Comparison of ENCODE assay signal across 8 mouse cellular contexts in the genomic region with DNA sequence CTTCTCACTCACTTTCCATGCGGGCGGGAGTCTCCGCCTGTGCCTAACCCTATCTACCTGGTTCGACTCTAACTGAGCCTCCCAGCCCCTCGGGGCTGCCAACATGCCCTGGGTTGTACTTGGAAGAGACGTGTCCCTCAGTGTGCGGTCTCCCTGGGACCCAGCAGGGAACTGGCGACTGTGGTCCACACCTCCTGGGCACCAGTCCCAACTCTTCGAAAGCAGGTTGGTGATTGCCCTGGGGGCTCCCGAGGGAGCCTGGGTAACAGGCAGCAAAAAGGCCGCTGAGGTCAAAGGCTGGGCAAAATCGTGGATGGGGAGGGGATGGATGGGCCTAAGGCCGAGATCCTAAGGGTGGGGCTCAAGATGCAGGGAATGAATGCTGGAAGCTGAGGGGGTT. TPM values are rescaled to one million over a fixed set of nuclear protein-coding genes. Genes with fewer than 3 reads are reported as not detected.
DNase-seq lines count a peak whose midpoint lies in the region; ATAC-seq and TF ChIP-seq lines count a peak whose summit lies in the region.

No protein-coding gene starts in this region.

- H3K4me2 ChIP-seq in kidney, postnatal 0 days (ENCODE audit: low read length) = peak overlapping the region; percentile 81
- peak overlapping the region; percentile 95 for H3K4me2 ChIP-seq in hindbrain, embryonic 13.5 days
- peak overlapping the region; percentile 75 for H3K4me2 ChIP-seq in midbrain, embryonic 13.5 days (replicated peaks)

- no peaks in the 10 kb centered on the region for H3K27me3 ChIP-seq in kidney, postnatal 0 days (ENCODE audit: insufficient read depth, low read length)
- no peaks in the 10 kb centered on the region for H3K27me3 ChIP-seq in hindbrain, embryonic 13.5 days
- H3K27me3 ChIP-seq in midbrain, embryonic 13.5 days = no peaks in the 10 kb centered on the region

- no peak for DNase-seq in kidney, postnatal 0 days (ENCODE audit: low spot score)
- DNase-seq in kidney, adult 18-20 months = no peak
- peak; percentile 68 for DNase-seq in cerebellum, adult 9-11 months
- no peak for DNase-seq in spleen, postnatal 4 days (ENCODE audit: low spot score in 2 of 2)
- no peak for DNase-seq in layer of hippocampus, adult 18-20 months (ENCODE audit: low spot score in 2 of 2)

- peaks cover 5% of the 10 kb centered on the region; the same call in 1 of the 2 replicates for H3K4me1 ChIP-seq in kidney, postnatal 0 days (replicated peaks; ENCODE audit: insufficient read depth, low read length)
- peaks cover 51% of the 10 kb centered on the region for H3K4me1 ChIP-seq in hindbrain, embryonic 13.5 days (replicated peaks)
- peaks cover 25% of the 10 kb centered on the region for H3K4me1 ChIP-seq in midbrain, embryonic 13.5 days (replicated peaks)

- H3K27ac ChIP-seq in kidney, postnatal 0 days = no peak overlapping the region
- no peak overlapping the region for H3K27ac ChIP-seq in hindbrain, embryonic 13.5 days
- H3K27ac ChIP-seq in midbrain, embryonic 13.5 days = no peak overlapping the region

- ATAC-seq in kidney, postnatal 0 days (replicated peaks; ENCODE audit: low FRiP score, low read depth) = no peak
- ATAC-seq in hindbrain, embryonic 13.5 days (ENCODE audit: low FRiP score) = no peak
- ATAC-seq in midbrain, embryonic 13.5 days = no peak
- ATAC-seq in monocyte, adult 5-6 weeks (replicated peaks; ENCODE audit: insufficient number of reproducible peaks, low FRiP score, low TSS enrichment, poor library complexity, severe bottlenecking) = no peak

- peak overlapping the region; percentile 78 for H3K9ac ChIP-seq in kidney, postnatal 0 days (ENCODE audit: low read depth, low read length)
- peak overlapping the region; percentile 91 for H3K9ac ChIP-seq in hindbrain, embryonic 13.5 days
- H3K9ac ChIP-seq in midbrain, embryonic 13.5 days (replicated peaks) = peak overlapping the region; percentile 91

- H3K4me3 ChIP-seq in kidney, postnatal 0 days (replicated peaks; ENCODE audit: low read depth, low read length) = peak overlapping the region; percentile 75
- peak overlapping the region; percentile 83 for H3K4me3 ChIP-seq in hindbrain, embryonic 13.5 days
- peak overlapping the region; percentile 87 for H3K4me3 ChIP-seq in midbrain, embryonic 13.5 days (replicated peaks)

- 61% methylated on average over 13 of the region's 13 CpGs for WGBS in kidney, postnatal 0 days
- 69% methylated on average over 13 of the region's 13 CpGs for WGBS in hindbrain, embryonic 13.5 days
- WGBS in midbrain, embryonic 13.5 days = 74% methylated on average over 13 of the region's 13 CpGs

- H3K9me3 ChIP-seq in kidney, postnatal 0 days (replicated peaks; ENCODE audit: low read length) = no peaks in the 10 kb centered on the region
- no peaks in the 10 kb centered on the region for H3K9me3 ChIP-seq in hindbrain, embryonic 13.5 days
- H3K9me3 ChIP-seq in midbrain, embryonic 13.5 days = no peaks in the 10 kb centered on the region

- no peak for TF ChIP-seq CTCF in kidney, postnatal 0 days (IDR thresholded peaks at IDR 0.05; ENCODE audit: low read depth)

- H3K36me3 ChIP-seq in kidney, postnatal 0 days (ENCODE audit: insufficient read depth, low read length) = 0 out of 2 replicates have a peak, but pooled peaks cover 4% of the 10 kb centered on the region
- no peaks in the 10 kb centered on the region; the same call in 1 of the 2 replicates for H3K36me3 ChIP-seq in hindbrain, embryonic 13.5 days
- peaks cover 4% of the 10 kb centered on the region; the same call in 1 of the 2 replicates for H3K36me3 ChIP-seq in midbrain, embryonic 13.5 days

RNA-seq across cellular contexts. Expression of gene Dpp9, which starts 1.0 kb away (rescaled TPM):
- polyA plus RNA-seq in kidney, postnatal 0 days (2015; fragmentation: Nextera tagmentation; extraction: Ambion mirVana) = 22.1 and 25.2 TPM in 2 replicates
- polyA plus RNA-seq in hindbrain, embryonic 13.5 days (2015; fragmentation: Nextera tagmentation; extraction: Ambion mirVana) = 24.5 and 26.5 TPM in 2 replicates
- polyA plus RNA-seq in midbrain, embryonic 13.5 days (2015; fragmentation: Nextera tagmentation; extraction: Ambion mirVana) = 26.6 and 29.3 TPM in 2 replicates
- 10 to 100 TPM; 61.7 to 63.8 TPM for total RNA-seq in layer of hippocampus, adult 18-20 months (2021)
- 8.4 to 20.3 TPM (median 11.7 TPM) in 3 replicates for total RNA-seq in monocyte, adult 5-6 weeks (2017)

RNA-seq across cellular contexts. Expression of gene Mydgf, which starts 34.0 kb away (rescaled TPM):
- polyA plus RNA-seq in kidney, postnatal 0 days (2015; fragmentation: Nextera tagmentation; extraction: Ambion mirVana) = 83.0 and 85.0 TPM in 2 replicates
- 69.2 and 72.6 TPM in 2 replicates for polyA plus RNA-seq in hindbrain, embryonic 13.5 days (2015; fragmentation: Nextera tagmentation; extraction: Ambion mirVana)
- 64.6 and 68.4 TPM in 2 replicates for polyA plus RNA-seq in midbrain, embryonic 13.5 days (2015; fragmentation: Nextera tagmentation; extraction: Ambion mirVana)
- total RNA-seq in layer of hippocampus, adult 18-20 months (2021) = 10 to 100 TPM; 41.7 to 44.3 TPM
- total RNA-seq in monocyte, adult 5-6 weeks (2017) = 25.0 to 31.5 TPM (median 30.6 TPM) in 3 replicates

RNA-seq across cellular contexts. Expression of gene Fem1a, which starts 38.9 kb away (rescaled TPM):
- 11.7 TPM in 2 replicates for polyA plus RNA-seq in kidney, postnatal 0 days (2015; fragmentation: Nextera tagmentation; extraction: Ambion mirVana)
- polyA plus RNA-seq in hindbrain, embryonic 13.5 days (2015; fragmentation: Nextera tagmentation; extraction: Ambion mirVana) = 18.9 and 20.1 TPM in 2 replicates
- polyA plus RNA-seq in midbrain, embryonic 13.5 days (2015; fragmentation: Nextera tagmentation; extraction: Ambion mirVana) = 18.1 and 19.4 TPM in 2 replicates
- total RNA-seq in layer of hippocampus, adult 18-20 months (2021) = 10 to 100 TPM; 35.3 TPM
- 13.2 to 22.7 TPM (median 13.6 TPM) in 3 replicates for total RNA-seq in monocyte, adult 5-6 weeks (2017)

RNA-seq across cellular contexts. Expression of gene Tnfaip8l1, which starts 55.4 kb away (rescaled TPM):
- polyA plus RNA-seq in kidney, postnatal 0 days (2015; fragmentation: Nextera tagmentation; extraction: Ambion mirVana) = 7.4 and 7.8 TPM in 2 replicates
- 7.9 and 9.2 TPM in 2 replicates for polyA plus RNA-seq in hindbrain, embryonic 13.5 days (2015; fragmentation: Nextera tagmentation; extraction: Ambion mirVana)
- 8.2 and 8.7 TPM in 2 replicates for polyA plus RNA-seq in midbrain, embryonic 13.5 days (2015; fragmentation: Nextera tagmentation; extraction: Ambion mirVana)
- total RNA-seq in layer of hippocampus, adult 18-20 months (2021) = 1 to 10 TPM; 4.6 to 6.1 TPM
- total RNA-seq in monocyte, adult 5-6 weeks (2017) = 0.39 to 0.43 TPM in 2 of 3 replicates, not detected in the other

RNA-seq across cellular contexts. Expression of gene Ticam1, which starts 58.9 kb away (rescaled TPM):
- polyA plus RNA-seq in kidney, postnatal 0 days (2015; fragmentation: Nextera tagmentation; extraction: Ambion mirVana) = 6.9 and 7.7 TPM in 2 replicates
- polyA plus RNA-seq in hindbrain, embryonic 13.5 days (2015; fragmentation: Nextera tagmentation; extraction: Ambion mirVana) = 1.3 and 1.4 TPM in 2 replicates
- 1.0 and 1.3 TPM in 2 replicates for polyA plus RNA-seq in midbrain, embryonic 13.5 days (2015; fragmentation: Nextera tagmentation; extraction: Ambion mirVana)
- 1 to 10 TPM; 7.9 to 8.2 TPM for total RNA-seq in layer of hippocampus, adult 18-20 months (2021)
- 2.6 to 11.4 TPM (median 3.9 TPM) in 3 replicates for total RNA-seq in monocyte, adult 5-6 weeks (2017)
